Mouse (Mus musculus) urinary bladder, postnatal 25 days (tissue): ENCODE measurements at regions not wholly inside any gene's neighbourhood (a gene's known extent, or its start where the extent isn't known, plus 50 kb on each side); places are given as distances from the start of the nearest gene placed in this dataset.

Experiments used
- DNase-seq: peaks from one replicate; pipeline ENCODE4 v3.0.0; 2022; ENCODE audit warnings: low spot score

DNA sequence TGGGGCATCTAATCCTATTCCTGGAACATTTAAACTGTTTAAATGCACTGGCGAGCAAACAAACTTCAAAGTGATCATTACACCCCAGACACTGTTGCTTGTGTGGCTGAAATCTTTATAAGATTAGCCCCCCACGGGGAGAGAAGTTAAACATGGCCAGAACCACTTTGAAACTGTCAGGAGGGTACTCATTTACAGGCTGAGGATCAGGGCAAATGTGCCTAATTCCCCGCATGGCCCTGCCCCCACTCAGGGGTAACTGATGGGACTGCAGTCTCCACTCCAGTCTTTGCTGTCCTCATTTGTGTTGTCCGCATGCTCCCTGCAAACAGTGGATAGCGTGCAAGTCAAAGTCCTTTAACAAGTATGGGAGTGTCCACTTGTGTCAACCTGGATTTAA, 258.9 kb upstream of the BC052040 start:
- no peak for DNase-seq

DNA sequence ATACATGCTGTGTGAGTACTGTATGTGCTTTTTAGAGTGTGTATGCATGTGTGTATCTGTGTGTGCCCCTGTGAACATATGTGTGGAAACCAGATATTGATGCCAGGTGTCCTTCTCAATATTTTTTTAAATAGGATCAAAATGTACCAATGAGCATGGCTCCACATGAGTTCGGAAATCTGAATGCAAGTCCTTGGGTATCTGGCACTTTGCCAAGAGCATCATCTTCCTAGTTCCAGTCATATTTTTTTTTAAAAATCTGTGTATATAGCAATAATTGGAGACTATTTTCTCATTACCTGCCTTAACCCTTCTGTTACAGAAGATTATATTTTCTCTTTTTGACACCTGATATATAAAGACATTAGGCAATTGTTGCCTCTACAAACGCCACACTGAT, 255.0 kb upstream of the BC052040 start:
- no peak for DNase-seq

DNA sequence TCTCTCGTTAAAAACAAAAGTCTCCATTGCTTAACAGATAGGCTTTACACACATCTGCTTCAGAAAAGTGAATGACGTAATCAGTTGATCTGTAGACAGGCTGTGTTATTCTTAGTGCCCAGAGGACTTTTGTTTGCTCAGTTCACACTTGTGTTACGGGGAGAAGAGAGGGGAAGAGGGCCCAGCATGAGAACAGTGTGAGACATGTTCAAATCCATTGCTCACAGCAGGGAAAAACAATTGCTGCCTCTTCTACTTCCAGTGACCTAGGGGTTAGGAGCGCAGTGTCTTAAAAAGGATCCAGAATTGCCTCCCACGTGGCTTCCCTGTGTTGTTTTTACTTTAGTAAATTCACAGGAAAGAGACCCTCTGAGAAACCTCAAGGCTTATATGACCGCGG, 243.3 kb upstream of the BC052040 start:
- no peak for DNase-seq

DNA sequence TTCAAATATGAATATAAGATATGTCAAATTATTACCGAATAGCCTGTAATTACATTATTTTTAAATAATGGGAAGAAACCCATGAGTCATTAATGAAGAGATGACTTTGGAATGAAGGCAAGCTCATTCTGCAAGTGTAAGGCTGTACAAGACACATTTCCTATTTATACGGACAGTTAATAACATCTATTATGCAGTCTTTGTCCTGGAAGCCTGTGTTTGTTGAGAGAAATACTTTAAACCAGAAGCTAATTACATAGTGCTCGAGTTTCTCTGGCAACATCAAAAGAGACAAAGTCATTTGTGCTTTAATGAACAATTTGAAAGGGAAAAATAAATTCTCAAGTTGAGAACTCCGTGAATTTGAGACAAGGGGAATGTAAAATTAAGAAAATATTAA, 242.5 kb upstream of the BC052040 start:
- no peak for DNase-seq

DNA sequence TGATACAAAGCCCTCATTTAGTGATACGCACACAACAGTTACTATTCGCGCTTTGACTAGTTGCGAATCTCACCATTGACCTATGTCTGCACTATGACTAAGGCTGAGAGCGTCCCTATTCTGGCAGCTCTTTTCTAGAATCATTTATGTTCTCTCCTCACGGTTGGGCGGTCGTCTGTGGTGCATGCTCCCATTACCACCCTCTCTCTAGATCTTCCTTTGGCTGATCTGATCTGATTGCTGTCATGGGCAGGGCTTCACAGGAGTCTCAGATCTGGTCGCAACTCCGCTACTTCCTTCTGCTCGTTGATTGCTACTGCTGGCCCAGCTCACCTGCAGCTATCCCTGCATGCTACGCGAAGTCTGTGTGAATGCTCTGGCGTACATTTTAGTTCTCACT, 239.2 kb upstream of the BC052040 start:
- no peak for DNase-seq

DNA sequence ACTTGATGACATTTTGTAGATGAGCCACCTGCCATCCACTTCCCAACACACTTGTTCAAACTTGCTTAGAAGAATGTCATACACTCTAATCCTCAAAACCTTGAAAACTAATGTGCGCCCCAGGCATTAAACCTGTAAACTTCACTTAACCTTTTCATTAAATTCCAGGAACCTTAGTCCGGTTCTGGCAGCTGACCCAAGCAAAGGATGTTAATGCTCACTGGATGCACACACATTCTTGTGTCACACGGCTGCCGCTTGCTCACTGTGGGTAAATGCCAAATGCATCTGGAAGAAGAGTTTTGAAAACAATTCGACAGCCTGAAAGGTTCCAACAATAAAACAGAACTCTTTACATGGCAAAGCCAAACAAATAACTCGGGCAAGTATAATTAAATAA, 235.0 kb upstream of the BC052040 start:
- no peak for DNase-seq

DNA sequence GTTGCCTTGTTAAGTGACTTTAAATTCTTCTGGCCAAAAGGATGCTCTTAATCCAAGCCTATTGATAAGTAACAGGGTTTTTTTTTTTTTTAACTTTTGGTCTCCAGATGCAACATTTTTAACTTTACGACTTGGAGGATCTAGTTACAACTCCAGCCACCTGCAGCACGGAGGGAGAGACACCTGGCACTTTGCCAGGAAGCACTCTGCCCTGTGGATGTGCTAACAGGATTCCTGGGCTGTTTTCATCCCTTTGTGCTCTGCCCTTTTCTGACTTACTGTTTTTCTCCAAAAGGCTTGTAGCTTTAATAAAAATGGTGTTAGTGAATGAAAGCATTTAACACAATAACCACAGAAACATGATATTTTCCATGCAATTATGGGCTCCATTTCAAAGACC, 233.3 kb upstream of the BC052040 start:
- DNase-seq: peak; percentile 9

DNA sequence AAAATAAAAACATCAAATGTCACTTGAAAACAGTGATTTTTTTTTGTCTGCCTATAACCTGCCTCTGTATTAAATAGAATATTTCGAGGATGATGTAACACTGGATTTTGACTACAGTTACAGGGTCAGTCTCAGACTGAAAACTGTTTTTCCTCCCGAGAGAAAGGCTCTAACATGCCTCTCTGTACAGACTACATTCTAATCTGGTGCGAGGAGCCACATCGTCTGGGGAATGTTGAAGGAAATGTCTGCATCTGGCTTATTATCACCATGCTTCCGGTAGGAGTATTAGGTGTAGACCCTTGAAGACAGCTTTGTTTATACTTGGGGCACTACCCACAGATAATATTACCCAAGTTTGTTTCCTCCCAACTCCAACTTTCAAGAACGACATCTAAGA, 210.4 kb upstream of the BC052040 start:
- no peak for DNase-seq

DNA sequence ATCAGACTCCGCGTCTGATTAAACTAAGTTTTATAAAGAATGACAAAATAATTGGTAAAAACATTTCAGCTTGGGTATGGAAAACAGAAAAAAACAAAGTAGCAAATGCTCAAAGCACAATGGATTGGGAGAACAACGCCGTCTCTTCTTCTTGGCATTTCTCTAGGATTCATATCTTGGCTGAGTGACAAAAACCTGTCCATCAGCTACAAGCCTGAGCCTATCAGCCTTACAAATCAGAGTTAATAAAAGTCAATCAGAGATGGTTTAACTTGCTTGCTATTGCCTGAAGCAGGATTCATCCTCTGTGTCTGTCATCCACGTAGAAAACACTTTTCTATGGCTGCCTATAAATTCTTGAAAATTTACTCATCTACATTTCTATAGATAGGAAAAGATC, 206.2 kb upstream of the BC052040 start:
- no peak for DNase-seq

DNA sequence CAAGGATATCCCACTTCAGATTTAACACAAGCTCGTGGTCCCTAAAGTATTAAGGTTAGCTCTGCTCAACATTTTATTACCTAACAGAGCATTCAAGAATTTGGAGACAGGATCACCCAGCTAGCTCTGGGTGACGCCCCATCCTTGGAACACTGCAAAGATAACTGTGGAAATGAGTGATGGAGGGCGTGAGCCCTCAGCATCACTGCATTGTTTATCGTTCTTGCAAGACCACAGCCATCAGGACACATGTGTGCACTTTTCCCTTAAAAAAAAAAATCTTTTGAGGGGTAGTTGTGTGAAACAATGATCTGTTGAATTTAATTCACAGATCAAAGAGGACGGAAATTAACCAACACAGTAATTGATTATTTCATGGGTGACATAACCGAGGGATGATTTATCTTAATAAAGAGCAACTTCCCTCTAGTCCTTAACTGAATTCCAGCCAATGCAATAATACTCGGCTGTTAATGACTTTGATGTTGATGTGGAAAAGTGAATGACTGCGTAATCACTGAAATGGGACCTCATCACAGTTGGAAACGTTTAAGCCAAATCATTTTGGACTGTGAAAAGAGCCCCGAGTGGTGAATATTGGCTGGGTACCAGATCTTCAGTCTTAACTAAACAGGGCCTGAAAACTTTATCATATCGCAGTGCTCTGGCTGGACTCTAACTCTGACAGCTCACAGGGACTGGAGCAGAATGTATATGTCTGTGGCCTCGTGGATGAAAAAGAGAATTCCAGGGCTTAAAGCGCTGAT, 196.9 kb upstream of the BC052040 start:
- DNase-seq: no peak

DNA sequence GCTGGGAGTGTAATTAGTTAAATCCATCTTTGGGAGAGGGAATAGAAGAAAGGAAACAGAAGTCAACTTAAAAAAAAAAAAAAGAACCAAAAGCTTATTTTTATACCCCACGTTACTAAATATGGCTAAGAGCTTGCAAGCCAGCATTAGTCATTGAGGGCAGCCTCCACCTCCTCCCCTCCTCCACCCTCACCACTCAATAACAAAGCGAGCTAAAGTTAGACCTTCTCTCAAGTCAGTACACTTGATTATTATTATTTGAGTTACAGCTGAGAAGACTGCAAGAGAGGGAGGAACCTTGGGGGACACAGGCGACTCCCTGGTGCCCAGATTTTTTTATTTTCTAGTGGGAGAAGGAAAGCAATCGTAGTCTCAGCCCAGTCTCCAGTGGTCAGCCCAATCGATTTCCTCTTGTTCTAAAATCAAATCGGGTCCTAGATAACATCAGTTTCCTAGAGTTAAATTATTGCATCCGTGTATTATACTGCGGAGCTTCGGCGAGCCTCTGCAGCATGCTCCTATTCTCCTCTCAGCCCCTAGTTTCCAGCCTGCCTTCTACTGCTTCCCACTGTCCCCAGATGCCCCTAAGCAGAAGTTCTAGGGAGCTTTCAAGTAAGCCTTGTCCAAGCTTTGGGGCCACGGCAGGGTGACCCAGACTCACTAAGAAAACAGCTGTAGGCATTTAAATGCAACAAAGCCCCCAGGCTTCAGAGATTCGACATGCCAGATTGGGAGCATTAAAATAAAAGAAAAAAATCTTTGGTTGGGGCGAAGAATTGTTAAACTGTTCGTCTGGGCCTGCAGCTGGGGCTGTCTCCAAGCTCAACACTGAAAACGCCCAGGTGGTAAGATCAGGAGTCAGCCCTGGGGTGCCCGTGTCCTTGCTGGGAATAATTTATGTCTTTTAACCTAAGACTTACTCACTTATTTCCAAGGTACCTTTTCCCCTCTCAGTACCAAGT, 196.0 kb upstream of the BC052040 start:
- no peak for DNase-seq

DNA sequence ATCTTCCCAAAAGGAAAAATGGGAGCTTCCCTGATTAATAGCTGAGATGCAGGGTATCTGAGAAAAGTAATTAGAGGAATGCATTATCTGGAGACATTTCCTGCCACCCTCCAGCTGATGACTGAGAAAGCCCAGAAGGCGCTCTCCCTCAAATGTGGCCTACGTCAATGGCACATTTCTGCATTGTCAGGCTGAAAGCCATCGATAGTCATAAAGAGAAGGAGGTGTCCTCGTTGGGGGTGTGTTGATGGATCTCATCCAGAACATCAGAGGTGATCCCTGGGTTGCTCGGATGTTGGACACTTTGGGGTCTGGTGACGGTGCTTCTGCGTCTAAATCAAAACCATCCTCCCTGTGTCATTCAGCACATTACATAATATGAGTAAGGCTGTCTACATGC, 189.9 kb upstream of the BC052040 start:
- DNase-seq: no peak

DNA sequence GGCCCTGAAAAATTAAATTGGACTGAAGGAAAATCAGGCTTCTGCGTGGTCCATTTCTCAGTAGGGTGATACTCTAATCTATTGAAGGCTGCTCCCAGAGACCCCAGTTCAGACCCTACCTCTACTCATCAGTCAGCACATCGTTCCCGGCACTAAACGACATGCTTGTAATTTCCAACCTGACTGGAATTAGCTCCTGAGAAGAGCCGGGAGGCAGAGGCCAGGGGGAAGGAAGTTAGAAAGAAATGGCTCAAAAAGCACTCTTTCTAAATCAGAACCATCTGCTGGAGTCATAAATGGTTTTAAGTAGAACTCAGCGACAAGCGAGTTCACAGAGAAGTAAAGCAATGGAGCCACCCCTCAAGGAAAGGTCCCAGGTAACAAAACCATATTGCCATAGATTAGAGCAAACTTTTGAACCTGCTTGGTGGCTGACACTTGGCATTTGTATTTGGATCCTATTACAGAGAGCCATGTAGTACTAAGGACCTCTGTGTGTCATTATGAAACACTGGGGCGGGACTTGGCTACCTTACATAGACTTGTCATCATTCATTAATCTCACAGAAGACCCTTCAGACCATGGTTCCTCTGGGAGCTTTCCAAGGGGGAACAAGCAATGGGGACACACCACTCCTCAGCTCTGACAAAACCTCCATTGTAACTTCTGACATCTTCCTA, 189.3 kb upstream of the BC052040 start:
- DNase-seq: no peak

DNA sequence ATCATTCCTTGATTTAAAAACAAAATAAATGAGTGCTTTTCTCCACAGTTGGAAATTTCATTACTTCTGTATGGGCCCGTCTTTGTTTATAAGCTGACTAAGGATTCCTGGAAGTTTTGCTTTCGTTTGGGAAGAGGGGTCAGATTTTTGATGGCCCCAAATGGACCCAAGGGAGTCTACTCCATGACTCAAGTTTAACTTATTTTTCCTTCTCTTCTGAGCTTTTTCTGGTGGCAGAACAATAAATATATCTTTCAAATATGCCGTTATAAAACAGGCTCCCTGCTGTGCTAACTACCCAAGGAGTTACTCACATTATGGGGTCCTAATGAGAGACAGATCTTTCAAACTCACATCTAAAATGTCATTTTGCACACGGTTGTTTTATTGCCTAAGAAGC, 187.4 kb upstream of the BC052040 start:
- no peak for DNase-seq

DNA sequence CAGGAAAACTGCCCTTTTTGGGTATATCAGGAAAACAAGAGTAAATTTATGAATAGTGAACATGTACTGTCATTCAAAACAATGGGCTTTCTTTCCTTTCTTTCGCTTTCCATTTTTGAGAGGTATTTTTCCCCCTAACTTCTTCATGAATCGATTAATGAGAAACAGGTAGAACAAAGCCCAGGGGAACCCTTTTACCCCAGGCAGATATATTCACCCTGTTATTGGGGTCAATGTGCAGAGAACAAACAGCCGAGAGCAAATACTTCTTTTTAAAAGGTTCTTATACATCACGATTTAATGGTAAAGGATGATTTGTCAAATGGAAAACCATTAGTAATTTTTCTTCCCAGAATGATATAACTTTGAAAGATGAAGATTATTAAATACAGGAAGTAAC, 183.0 kb upstream of the BC052040 start:
- DNase-seq: no peak

DNA sequence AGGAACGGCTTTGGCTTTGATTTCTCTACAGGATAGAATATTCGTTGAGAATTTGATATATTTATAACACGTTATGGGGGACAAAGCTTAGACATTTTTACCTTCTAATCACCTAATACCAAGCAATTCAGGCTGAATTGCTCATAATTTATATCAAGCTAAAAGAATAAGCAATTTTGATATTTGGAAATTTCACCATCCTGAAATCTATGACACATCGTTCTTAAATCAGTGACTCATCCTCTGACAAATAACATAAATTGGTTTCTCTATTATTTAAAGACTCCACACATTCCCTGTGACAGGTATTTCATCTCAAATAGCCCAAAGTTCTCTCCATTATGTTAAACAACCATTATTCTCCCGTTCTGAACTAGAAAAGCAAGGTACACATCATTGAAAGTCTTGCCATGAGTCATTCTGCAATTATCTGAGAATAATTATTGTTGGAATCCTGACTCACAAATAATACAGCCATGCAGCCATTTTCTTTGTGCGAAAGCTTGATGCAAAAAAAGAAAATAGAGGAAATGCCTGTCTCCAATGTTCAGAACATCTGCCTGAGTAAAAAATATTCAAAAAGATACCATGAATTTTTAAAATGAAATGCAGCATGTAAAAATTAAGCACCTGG, 182.3 kb upstream of the BC052040 start:
- no peak for DNase-seq

DNA sequence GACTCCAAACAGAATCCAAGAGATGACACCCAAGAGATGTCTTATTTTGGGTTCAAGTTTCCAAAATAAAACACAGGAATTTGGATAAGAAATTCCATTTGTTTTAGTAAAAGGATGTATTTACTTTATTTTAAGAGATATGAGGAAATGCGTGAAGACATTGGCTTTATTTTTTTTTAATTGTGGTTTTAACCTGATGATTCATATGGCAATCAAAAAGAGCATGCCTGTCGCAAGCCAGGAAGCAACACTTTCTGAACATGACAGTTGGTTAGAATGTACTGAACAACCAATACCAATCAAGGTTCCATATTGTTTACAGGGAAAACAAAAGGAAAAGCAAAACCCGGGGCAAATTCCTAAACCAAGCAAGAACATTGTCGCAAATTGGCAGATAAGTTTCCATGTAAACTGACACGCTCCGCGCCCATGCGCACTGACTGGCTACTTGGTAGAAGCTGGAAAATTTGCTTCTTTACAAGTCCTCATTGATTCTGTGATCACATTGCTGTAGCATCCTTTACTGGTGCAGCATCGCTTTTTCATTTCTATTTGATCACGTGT, 181.4 kb upstream of the BC052040 start:
- DNase-seq: no peak

DNA sequence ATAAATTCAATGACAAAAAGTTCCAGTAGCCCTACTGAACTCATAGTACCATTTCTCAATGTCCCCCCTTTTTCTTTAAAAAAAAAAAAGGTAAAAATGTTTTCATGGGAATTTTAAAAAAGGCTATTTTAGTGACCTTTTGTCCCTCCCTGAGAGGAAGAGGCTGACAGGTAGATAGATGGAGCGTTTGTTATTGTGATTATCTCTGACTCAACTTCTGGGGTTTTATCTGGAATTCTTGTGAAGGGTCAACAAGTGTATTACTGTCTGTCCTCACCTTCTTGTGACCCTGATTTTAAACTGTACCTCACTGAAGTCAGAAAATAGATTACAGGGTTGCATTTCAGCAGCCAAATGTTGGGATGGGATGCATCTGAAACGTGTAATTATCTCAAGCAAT, 179.3 kb upstream of the BC052040 start:
- DNase-seq: no peak

DNA sequence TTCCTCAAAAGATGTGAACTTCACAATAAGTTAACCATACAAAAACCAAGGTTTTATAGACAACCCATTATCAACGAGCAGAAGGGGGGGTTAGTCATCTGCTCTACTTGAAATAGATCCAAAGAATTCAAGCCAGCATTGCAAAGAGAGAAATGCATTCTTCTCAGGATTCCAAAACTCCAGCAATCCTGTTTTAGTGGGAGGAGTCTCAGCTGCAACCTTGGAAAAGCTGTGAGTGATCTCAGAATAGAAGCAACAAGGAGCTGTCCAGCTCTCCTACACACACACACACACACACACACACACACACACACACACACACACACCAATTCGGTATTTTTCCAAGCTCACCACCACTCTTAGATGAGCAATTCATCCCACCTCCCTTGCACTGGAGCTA, 149.0 kb upstream of the BC052040 start:
- no peak for DNase-seq

DNA sequence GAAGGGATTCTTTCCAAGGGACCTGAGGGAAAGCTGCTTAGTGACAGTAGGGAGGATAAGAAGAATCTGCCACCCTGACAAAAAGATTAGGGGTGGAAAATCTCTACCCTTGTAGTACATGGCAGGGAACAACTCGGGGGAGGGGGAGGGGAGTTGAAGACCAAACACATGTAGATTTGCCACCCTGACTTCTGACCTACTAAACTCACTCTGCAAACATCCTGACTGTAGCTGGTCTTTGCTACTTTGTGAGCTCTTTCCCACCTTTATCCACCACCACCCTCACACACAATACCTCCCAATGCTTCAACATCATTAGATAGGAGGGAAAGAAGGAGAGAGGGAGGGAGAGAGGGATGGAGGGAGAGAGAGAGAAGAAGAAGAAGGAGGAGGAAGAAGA, 140.4 kb upstream of the BC052040 start:
- no peak for DNase-seq

DNA sequence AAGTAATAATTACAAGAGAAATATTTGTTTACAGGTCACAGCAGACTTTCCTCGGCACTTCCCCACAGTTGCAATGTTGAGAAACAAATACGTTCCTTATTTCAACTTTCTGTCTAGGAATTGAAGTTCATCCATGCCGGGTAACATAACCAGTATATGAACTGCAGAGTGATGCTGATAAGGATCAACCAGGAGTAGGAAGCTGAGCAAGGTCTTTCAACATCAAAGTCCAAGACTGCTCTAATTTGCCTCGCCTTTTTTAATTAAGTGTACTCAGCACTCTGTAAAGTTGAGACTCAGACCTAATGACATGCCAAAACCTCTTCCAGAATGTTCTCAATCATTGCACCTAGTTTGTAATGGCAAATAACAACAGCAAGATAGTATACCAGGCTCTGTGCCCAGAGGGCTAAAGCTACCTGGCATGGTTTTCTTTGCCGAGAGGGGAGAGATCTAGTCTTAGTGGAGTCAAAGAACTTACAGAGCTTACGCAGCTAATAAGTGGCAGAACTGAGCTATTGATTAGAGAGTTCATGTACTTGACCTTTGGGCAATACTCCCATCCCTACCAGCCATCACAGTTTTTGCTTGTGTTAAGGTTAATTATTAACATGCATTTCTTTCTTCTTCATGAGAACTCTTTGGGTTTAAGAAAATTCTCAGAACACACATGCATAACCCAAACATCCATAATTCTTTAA, 131.6 kb upstream of the BC052040 start:
- no peak for DNase-seq
